Mouse (Mus musculus) limb, embryonic 11.5 days (tissue): ENCODE data around the gene Srrm1. TPM values are rescaled to one million over a fixed set of nuclear protein-coding genes. Genes with fewer than 3 reads are reported as not detected.

Experiments used
- ATAC-seq: fragments of 200-750 bp; cut with Nextera tagmentation; 2 replicates; pipeline ENCODE4 v1.8.0; 2017; ENCODE audit warnings: low read depth; ENCODE audit not compliant: insufficient number of reproducible peaks, low FRiP score, low TSS enrichment
- DNase-seq: peaks from one replicate; pipeline ENCODE4 v3.0.0-alpha.2; 2015; ENCODE audit warnings: low spot score
- H3K27ac ChIP-seq: fragments of 300-500 bp; sonication (generic); replicated peaks from 2 replicates; pipeline ENCODE4 v1.5.1; 2014; ENCODE audit warnings: low read depth, mild to moderate bottlenecking, low read length
- H3K27me3 ChIP-seq: fragments of 300-500 bp; sonication (generic); 2 replicates; pipeline ENCODE4 v1.6.1; 2014; ENCODE audit warnings: mild to moderate bottlenecking, low read length, mixed read lengths; ENCODE audit not compliant: control insufficient read depth, insufficient read depth
- H3K36me3 ChIP-seq: fragments of 300-500 bp; sonication (generic); 2 replicates; pipeline ENCODE4 v1.6.1; 2014; ENCODE audit warnings: mild to moderate bottlenecking, low read length, moderate library complexity, mixed read lengths; ENCODE audit not compliant: control insufficient read depth, insufficient read depth
- H3K4me1 ChIP-seq: fragments of 300-500 bp; sonication (generic); 2 replicates; pipeline ENCODE4 v1.6.1; 2014; ENCODE audit warnings: low read length, mixed read lengths; ENCODE audit not compliant: control insufficient read depth, insufficient read depth
- H3K4me2 ChIP-seq: fragments of 300-500 bp; sonication (generic); 2 replicates; pipeline ENCODE4 v1.6.1; 2014; ENCODE audit warnings: low read depth, mild to moderate bottlenecking, moderate library complexity; ENCODE audit not compliant: severe bottlenecking
- H3K4me3 ChIP-seq: fragments of 300-500 bp; sonication (generic); 2 replicates; pipeline ENCODE4 v1.5.1; 2014; ENCODE audit warnings: low read depth, low read length
- H3K9ac ChIP-seq: fragments of 300-500 bp; sonication (generic); 2 replicates; pipeline ENCODE4 v1.6.1; 2014; ENCODE audit warnings: mild to moderate bottlenecking, low read length
- H3K9me3 ChIP-seq: fragments of 300-500 bp; sonication (generic); 2 replicates; pipeline ENCODE4 v1.6.1; 2016; ENCODE audit warnings: low read length; ENCODE audit not compliant: control insufficient read depth
- WGBS: fragments of 180-500 bp; shearing (Covaris S2); extraction: QIAGEN DNeasy Blood & Tissue Kit; methylation state at CpG from one replicate; pipeline ENCODE4 v1.1.7; 2014; 5-methylcytosine and 5-hydroxymethylcytosine counted together
- polyA plus RNA-seq: library from polyadenylated mRNA; unstranded; fragments of >200 nt; fragmentation: Nextera tagmentation; extraction: Ambion mirVana; gene quantifications from 2 replicates; pipeline ENCODE4 v1.2.1, GENCODE M21; 2014

Gene Srrm1
- polyA plus RNA-seq, 1 experiment from 2014 or later: 243 TPM

GRCm38 (mm10) chr4:135306533-135306932, 46.6 kb downstream of the Srrm1 start:
- ATAC-seq: no peak
- H3K27ac ChIP-seq: no peak overlapping the region

DNA sequence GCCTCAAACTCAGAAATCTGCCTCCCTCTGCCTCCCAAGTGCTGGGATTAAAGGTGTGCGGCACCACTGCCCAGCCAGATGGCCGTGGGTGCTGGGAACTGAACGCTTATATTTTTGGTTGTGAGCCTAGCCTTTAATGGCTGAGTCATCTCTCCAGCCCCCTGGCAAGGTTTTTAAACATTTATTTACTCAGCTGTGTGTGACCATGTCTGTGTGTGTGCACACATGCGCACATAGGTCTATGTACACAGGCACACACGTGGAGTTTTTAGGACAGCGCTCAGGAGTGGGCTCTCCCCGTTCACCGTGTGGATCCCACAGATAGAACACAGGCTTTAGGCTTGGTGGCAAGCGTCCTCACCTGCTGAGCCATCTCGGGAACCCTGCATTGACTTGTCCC, 50.9 kb downstream of the Srrm1 start:
- no peak overlapping the region for H3K9ac ChIP-seq
- H3K4me1 ChIP-seq: peaks cover 3% of the 10 kb centered on the region; the same call in 1 of the 2 replicates
- ATAC-seq: no peak
- no peak overlapping the region for H3K27ac ChIP-seq
- 93% methylated on average over 10 of the region's 10 CpGs for WGBS
- H3K4me2 ChIP-seq: no peak overlapping the region
- no peaks in the 10 kb centered on the region for H3K27me3 ChIP-seq
- no peaks in the 10 kb centered on the region for H3K9me3 ChIP-seq
- H3K4me3 ChIP-seq: no peak overlapping the region
- H3K36me3 ChIP-seq: no peaks in the 10 kb centered on the region
- no peak for DNase-seq

More at GRCm38 (mm10) chr4:135306533-135306932, 46.6 kb downstream of the Srrm1 start:
- Histone ChIP-seq H3K4me3 (no peak overlapping the region), H3K4me2 (no peak overlapping the region), H3K4me1 (0 out of 2 replicates have a peak, but pooled peaks cover 4% of the 10 kb centered on the region), H3K27me3 (no peaks in the 10 kb centered on the region), H3K9me3 (no peaks in the 10 kb centered on the region), H3K36me3 (no peaks in the 10 kb centered on the region), H3K9ac (no peak overlapping the region)
- WGBS: 65% methylated on average over 4 of the region's 4 CpGs
- DNase-seq: no peak

GRCm38 (mm10) chr4:135301166-135301565, 52.0 kb downstream of the Srrm1 start:
- Histone ChIP-seq H3K9ac (no peak overlapping the region), H3K27me3 (no peaks in the 10 kb centered on the region), H3K4me3 (no peak overlapping the region), H3K27ac (no peak overlapping the region), H3K9me3 (no peaks in the 10 kb centered on the region), H3K36me3 (no peaks in the 10 kb centered on the region), H3K4me1 (peaks cover 2% of the 10 kb centered on the region; the same call in 1 of the 2 replicates), H3K4me2 (no peak overlapping the region)
- 85% methylated on average over 3 of the region's 3 CpGs for WGBS
- ATAC-seq: no peak
- no peak for DNase-seq

GRCm38 (mm10) chr4:135300248-135301041, 52.7 kb downstream of the Srrm1 start:
- no peak for DNase-seq
- H3K9ac ChIP-seq: no peak overlapping the region
- WGBS: 92% methylated on average over 26 of the region's 26 CpGs

GRCm38 (mm10) chr4:135298680-135299079, 54.4 kb downstream of the Srrm1 start:
- Histone ChIP-seq H3K9ac (no peak overlapping the region; the same call in 1 of the 2 replicates), H3K4me3 (no peak overlapping the region), H3K36me3 (no peaks in the 10 kb centered on the region), H3K4me1 (peaks cover 2% of the 10 kb centered on the region; the same call in 1 of the 2 replicates), H3K27ac (0 out of 2 replicates have a peak overlapping the region, but pooled peaks have one; percentile 22), H3K4me2 (no peak overlapping the region), H3K9me3 (no peaks in the 10 kb centered on the region), H3K27me3 (no peaks in the 10 kb centered on the region)
- no peak for DNase-seq
- 89% methylated on average over 10 of the region's 10 CpGs for WGBS
- no peak for ATAC-seq

More at GRCm38 (mm10) chr4:135300248-135301041, 52.7 kb downstream of the Srrm1 start:
- Histone ChIP-seq H3K27me3 (no peaks in the 10 kb centered on the region), H3K4me2 (no peak overlapping the region), H3K36me3 (no peaks in the 10 kb centered on the region), H3K4me3 (no peak overlapping the region), H3K9me3 (no peaks in the 10 kb centered on the region), H3K4me1 (peaks cover 2% of the 10 kb centered on the region; the same call in 1 of the 2 replicates), H3K27ac (no peak overlapping the region)
- no peak for ATAC-seq

GRCm38 (mm10) chr4:135297931-135298546, 55.1 kb downstream of the Srrm1 start:
- no peak overlapping the region for H3K9ac ChIP-seq
- H3K27me3 ChIP-seq: no peaks in the 10 kb centered on the region
- no peak overlapping the region for H3K4me3 ChIP-seq
- peaks cover 2% of the 10 kb centered on the region; the same call in 1 of the 2 replicates for H3K4me1 ChIP-seq
- H3K27ac ChIP-seq: 0 out of 2 replicates have a peak overlapping the region, but pooled peaks have one; percentile 22
- no peaks in the 10 kb centered on the region for H3K9me3 ChIP-seq
- DNase-seq (no peak), ATAC-seq (peak; percentile 31; the same call in 1 of the 2 replicates)
- WGBS: 74% methylated on average over 15 of the region's 15 CpGs
- no peak overlapping the region; the same call in 1 of the 2 replicates for H3K4me2 ChIP-seq
- no peaks in the 10 kb centered on the region for H3K36me3 ChIP-seq

- H3K4me1 ChIP-seq: peaks cover 8% of the 10 kb centered on the region
- ATAC-seq: no peak
- no peak overlapping the region for H3K9ac ChIP-seq
- H3K4me2 ChIP-seq: no peak overlapping the region
- no peaks in the 10 kb centered on the region for H3K36me3 ChIP-seq
- H3K27me3 ChIP-seq: no peaks in the 10 kb centered on the region
- H3K27ac ChIP-seq: no peak overlapping the region
- DNase-seq: no peak
- 80% methylated on average over 7 of the region's 7 CpGs for WGBS
- no peak overlapping the region for H3K4me3 ChIP-seq
- no peaks in the 10 kb centered on the region for H3K9me3 ChIP-seq
Measured at GRCm38 (mm10) chr4:135297146-135297545, 56.0 kb downstream of the Srrm1 start.

- no peaks in the 10 kb centered on the region for H3K9me3 ChIP-seq
- H3K4me1 ChIP-seq: peaks cover 10% of the 10 kb centered on the region
- H3K4me2 ChIP-seq: no peak overlapping the region
- H3K4me3 ChIP-seq: no peak overlapping the region
- DNase-seq (no peak), ATAC-seq (no peak)
- H3K9ac ChIP-seq: no peak overlapping the region
- no peaks in the 10 kb centered on the region for H3K36me3 ChIP-seq
- H3K27ac ChIP-seq: no peak overlapping the region
- H3K27me3 ChIP-seq: no peaks in the 10 kb centered on the region
Measured at GRCm38 (mm10) chr4:135296565-135296964, 56.6 kb downstream of the Srrm1 start.
